Mouse (Mus musculus) heart, postnatal 14 days (tissue): ENCODE data around the gene Lrrc8d. TPM values are rescaled to one million over a fixed set of nuclear protein-coding genes. Genes with fewer than 3 reads are reported as not detected.

Experiments
- DNase-seq, 2 experiments: peaks; one replicate each; pipeline ENCODE4 v3.0.0; 2021 to 2022
- intact Hi-C: fragments of 180-260 bp; cut with DNase I; formaldehyde crosslinking; loops from one replicate; pipeline ENCODE4 v1.15.1; 2025
- total RNA-seq, 2 experiments: library from RNA; stranded (reverse); gene quantifications; 2 replicates each; pipeline ENCODE4 v1.2.3; 2021

Lrrc8d gene
- total RNA-seq, 2 experiments from 2014 or later = 11.6 to 14.9 TPM

DNA sequence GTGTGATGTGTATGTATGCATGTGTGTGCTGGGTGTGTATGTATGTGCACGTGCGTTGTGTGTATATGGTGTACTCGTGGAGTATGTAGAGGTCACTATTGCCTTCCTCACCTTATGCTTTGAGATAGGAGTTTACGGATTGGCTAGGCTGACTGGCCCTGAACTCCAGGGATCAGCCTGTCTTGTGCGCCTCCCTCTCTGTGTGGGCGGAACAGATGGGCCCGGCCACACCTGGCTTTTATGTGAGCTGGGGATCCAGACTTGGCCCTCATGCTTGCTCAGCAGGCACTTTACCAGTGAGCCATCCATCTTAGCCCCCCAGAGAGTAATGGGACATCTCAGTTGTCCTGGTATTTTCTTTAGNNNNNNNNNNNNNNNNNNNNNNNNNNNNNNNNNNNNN lies 10.7 kb downstream of the Lrrc8d start:
- intact Hi-C loops = no loop called here
- no peak for DNase-seq

DNA sequence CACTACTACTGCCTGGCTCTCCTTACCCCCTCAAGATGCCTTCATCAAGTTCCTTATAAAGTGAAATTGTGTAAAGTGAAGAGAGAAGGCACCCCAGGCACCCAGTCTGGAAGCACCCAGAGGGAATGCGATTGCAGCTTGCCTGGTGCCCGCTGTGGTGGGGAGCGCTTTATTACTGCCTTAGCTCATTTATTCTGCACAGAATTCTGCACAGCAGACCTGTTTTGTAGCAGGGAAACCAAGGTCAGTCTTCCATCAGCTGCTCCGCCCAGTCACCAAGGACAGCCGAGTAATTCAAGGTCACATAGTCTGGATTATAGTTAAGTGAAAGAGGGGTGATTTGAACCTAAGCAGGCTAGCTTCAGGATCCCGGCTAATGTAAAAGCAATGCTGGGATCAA lies 14.7 kb downstream of the Lrrc8d start:
- DNase-seq = no peak
- intact Hi-C loops = no loop called here

DNA sequence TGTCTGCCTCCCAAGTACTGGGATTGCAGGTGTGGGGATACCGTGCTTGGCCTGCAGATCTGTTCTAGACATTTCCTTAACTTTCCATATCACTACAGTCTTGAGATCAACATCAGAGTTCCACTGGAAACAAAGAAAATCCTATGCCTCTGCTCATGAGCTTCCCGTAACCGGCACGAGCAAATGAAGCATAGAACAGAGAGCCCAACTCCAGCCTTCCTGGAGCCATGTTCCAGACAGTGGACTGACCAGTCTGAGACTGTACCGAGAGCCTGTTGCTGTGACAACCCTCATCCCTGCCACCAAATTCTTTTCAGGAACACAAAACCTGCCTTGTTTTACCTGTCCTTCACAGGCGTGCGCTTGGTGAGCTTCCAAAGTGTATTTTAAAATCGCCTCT lies 15.3 kb downstream of the Lrrc8d start:
- intact Hi-C loops = no loop called here
- no peak for DNase-seq

DNA sequence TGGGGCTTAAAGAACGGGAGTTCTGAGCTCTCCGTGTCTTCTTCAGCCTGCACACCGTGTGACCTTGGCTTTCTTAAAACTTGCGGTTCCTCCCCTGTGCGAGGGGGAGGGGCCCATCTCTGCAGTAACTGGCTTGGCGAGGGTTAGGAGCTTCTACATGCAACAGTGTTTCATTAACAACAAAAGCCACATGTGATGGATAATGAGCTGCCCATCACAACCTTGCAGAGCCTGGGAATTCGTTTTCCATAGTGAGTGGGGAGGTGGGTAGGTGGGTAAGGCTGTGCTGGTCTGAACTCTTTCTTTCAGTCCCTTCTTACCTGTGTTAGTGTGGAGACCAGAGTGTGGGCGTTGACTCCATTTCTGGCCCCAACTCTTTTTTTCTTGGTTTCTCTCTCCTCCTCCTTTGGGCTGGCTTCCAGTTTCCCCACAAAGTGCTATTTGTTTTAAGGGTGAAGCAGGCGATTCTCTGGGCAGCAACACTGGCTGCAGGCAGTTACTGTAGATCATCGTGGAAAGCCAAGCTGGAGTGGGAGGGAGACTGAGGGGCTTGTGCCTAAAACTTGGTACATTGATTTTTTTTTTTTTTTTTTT lies 15.9 kb downstream of the Lrrc8d start:
- DNase-seq = peak in 1 of 2 experiments; percentile 32
- intact Hi-C loops = no loop called here

DNA sequence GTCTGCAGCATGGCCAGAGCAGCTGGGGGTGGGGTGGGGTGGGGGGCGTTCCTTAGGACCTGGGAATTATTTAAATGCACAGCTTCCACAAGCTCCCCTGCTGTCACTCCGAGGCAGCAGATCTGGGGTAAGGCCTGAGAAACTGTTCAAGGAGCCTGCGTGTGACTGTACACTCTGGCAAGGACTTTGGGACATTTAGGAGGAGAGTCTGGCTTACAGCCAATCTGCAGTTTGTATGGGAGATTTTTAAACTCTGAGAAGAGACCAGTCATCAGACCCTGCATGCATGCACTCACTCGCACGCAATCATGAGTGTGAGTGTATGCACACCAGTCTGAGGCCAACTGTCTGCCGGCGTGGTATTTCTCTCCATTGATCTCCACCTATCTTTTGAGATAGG lies 17.5 kb downstream of the Lrrc8d start:
- intact Hi-C loops = no loop called here
- no peak for DNase-seq

DNA sequence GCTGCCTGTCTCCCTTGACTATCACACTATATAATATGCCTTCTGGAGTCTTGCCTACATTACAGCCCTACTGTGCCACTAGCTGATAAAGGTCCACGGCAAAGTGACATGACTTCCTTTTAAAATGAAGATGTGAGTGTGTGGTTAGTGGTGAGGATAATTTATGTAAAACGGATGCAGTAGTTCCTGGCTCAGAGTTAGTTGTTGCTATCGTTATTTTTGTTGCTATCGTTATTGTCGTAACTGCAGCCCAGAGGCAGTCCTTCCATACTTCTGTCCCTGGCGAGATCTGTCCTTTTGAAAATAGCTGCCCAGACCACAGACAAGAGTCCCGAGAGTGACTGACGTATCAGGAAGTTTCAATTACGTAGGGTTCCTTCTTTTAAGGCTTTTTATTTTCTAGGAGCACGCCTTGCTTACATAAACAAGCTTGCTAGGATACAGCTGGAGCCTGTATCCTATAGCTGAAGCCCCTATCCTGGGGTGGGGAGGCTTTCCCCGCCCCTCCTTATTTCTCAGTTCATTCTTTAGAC lies 18.4 kb downstream of the Lrrc8d start:
- DNase-seq = no peak
- intact Hi-C loops = no loop called here

DNA sequence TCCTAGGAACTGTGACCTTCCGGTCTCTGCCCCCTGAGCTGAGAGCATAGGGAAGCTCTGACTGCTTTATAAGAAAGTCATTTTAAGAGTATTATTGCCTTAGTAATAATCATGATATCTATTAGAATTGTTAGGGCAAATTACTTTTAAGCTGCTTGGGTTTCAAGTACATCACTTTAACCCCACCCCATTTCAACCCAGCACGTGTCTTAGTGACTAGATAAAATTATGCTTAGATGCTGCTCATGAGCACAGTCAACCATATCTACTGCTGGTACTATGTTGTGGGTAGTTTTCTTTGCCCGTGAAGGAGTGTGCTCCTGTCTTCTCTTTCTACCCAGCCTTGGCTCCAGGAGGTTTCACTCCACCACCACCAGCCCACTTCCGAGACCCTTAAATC lies 21.5 kb downstream of the Lrrc8d start:
- intact Hi-C loops = no loop called here
- DNase-seq = no peak

GRCm38 (mm10) chr5:105722807-105723206 lies 23.0 kb downstream of the Lrrc8d start:
- intact Hi-C loops = no loop called here
- no peak for DNase-seq

GRCm38 (mm10) chr5:105730193-105730831 lies 30.5 kb downstream of the Lrrc8d start:
- peak in 1 of 2 experiments; percentile 32 for DNase-seq
- intact Hi-C loops = no loop called here

DNA sequence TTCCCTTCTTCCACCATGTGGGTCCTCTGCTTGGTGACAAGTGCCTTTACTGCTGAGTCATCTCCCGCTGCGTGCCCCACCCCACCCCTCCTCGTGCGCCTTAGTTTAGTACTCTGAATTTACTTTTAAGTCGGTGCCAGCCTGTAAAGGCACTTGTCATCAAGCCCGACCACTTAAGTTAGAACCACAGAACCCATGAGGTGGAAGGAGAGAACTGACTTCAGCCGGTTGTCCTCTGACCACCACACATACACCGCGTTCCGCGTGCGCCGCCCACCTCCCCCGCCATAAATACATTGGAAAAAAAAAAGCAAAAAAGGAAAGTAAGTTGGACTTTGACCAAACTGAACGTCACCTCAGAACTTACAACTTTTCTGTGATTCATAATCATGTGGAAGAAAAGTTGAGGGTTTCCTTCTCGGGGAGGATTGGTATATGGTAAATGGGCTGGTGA lies 31.4 kb downstream of the Lrrc8d start:
- intact Hi-C loops = no loop called here

GRCm38 (mm10) chr5:105731627-105732432 lies 32.1 kb downstream of the Lrrc8d start:
- DNase-seq = peak; percentile 60 to 62
- intact Hi-C loops = no loop called here

More for the DNA sequence above, 31.4 kb downstream of the Lrrc8d start:
- DNase-seq = no peak

- peak in 1 of 2 experiments; percentile 25 for DNase-seq
- intact Hi-C loops = no loop called here
Observed at GRCm38 (mm10) chr5:105732433-105732891, 32.7 kb downstream of the Lrrc8d start.

DNA sequence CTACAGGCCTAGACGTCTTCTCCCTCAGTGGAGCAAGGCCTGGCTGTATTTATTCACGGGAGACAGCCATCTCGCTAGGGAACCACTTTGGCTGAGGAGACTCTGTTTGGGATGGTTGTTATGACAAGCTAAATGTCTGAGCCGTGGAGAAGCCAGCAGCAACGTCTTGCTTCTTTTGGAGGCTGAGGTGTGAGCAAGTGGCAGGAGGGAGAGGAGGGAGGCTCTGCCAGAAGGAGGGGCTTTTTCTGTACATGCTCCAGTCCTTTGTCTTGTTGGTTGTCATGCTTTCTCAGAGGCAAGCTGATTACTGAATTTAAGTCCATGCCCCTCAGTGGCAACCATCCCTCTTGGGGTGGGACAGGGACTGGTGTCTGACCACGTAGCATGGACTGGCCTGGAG lies 33.5 kb downstream of the Lrrc8d start:
- intact Hi-C loops = no loop called here

GRCm38 (mm10) chr5:105736365-105736764 lies 36.6 kb downstream of the Lrrc8d start:
- intact Hi-C loops = no loop called here
- DNase-seq = no peak

More for the DNA sequence above, 33.5 kb downstream of the Lrrc8d start:
- no peak for DNase-seq

GRCm38 (mm10) chr5:105737145-105737544 lies 37.4 kb downstream of the Lrrc8d start:
- intact Hi-C loops = no loop called here
- DNase-seq = no peak

DNA sequence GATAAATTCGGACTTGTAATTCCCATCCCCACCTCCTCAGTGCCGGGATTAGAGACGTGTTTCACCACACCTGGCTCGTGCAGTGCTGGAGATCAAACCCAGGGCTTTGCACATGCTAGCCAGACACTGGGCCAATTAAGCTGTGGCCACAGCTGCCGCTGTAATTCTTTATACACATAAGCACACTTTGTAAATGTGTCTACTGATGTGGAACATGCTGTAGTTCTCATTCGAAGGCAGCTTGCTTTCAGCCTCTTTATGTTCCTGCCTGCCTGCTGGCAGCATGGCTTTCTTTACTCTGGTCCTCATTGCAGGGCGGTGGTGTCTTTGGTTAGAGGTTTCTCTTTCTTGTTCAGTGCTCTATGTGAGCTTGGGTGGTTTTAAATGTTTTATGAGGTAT lies 40.7 kb downstream of the Lrrc8d start:
- intact Hi-C loops = no loop called here
- DNase-seq = no peak

GRCm38 (mm10) chr5:105742641-105743040 lies 42.9 kb downstream of the Lrrc8d start:
- intact Hi-C loops = no loop called here
- DNase-seq = no peak

DNA sequence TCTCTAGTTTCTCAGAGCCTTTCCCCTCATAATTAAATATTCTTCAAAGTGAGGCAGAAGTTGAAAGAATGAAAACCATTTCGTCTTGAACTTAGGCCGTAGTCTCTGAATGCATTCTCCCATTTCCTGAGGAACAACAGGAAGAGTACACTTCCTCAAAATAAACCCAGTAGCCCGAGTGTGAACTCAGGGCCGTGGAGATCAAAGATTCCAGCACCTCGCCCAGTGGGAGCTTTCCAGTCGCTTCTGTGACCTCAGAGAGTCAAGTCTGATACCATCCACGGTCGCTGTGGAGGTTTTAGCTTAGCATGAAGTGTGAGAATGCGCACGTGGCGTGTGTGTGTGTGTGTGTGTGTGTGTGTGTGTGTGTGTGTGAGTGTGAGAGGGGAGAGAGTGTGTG lies 45.6 kb downstream of the Lrrc8d start:
- intact Hi-C loops = no loop called here
- DNase-seq = no peak

DNA sequence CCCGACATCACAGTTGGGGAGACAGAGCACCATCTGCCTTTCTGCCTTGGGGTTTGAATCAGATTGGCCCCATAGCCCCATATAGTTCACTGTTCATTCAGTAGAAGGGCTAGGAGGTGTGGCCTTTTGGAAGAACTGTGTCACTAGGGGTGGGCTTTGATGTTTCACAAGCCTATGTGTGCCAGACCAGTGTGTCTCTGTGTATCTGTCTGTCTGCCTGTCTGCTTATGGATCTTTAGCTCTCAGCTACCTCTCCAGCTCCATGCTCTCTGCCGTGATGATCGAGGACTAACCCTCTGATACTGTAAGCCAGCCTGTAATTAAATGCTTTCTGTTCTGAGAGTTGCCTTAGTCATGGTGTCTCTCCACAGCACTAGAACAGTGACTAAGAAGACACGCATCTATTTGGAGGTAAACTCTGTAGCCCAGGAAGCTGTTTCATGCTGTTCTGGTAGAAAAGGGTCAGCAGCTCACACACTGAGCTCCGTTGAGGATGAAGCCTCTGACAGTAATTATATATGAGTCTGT lies 46.2 kb downstream of the Lrrc8d start:
- DNase-seq = no peak
- intact Hi-C loops = no loop called here

GRCm38 (mm10) chr5:105754803-105755202 lies 55.0 kb downstream of the Lrrc8d start:
- no peak for DNase-seq
- intact Hi-C loops = no loop called here

GRCm38 (mm10) chr5:105755491-105755890 lies 55.7 kb downstream of the Lrrc8d start:
- intact Hi-C loops = no loop called here
- no peak for DNase-seq
